Mouse (Mus musculus) cortical plate, adult 2 months (tissue): ENCODE results near the gene Ppef2.
A peak's percentile ranks its signal among the peaks of the same experiment; 100 is the strongest.

Experiments used
- CTCF ChIP-seq: fragments of 200-500 bp; IDR thresholded peaks from 2 replicates; pipeline ENCODE4 v1.5.1; 2011; ENCODE audit warnings: mild to moderate bottlenecking, control low read depth, low read length; ENCODE audit not compliant: insufficient read depth; ENCODE audit errors: extremely low read depth
- POLR2A ChIP-seq: fragments of 200-500 bp; IDR thresholded peaks from 2 replicates; pipeline ENCODE4 v1.6.1; 2011; ENCODE audit warnings: mild to moderate bottlenecking, low read length, control low read depth; ENCODE audit not compliant: insufficient read depth; ENCODE audit errors: extremely low read depth

GRCm38 (mm10) chr5:92252797-92253343 is 3.2 kb downstream of the Ppef2 start:
- peak; percentile 48 for TF ChIP-seq CTCF
- TF ChIP-seq POLR2A: no peak
